Mouse (Mus musculus) kidney, embryonic 15.5 days (tissue): ENCODE measurements around the gene Agfg1. TPM values are rescaled to one million over a fixed set of nuclear protein-coding genes. Genes with fewer than 3 reads are reported as not detected.

Source experiments
- ATAC-seq: fragments of 200-750 bp; cut with Nextera tagmentation; replicated peaks from 2 replicates; pipeline ENCODE4 v1.8.0; 2017; ENCODE audit warnings: moderate TSS enrichment; ENCODE audit not compliant: low FRiP score
- H3K27ac ChIP-seq: fragments of 300-500 bp; sonication (generic); 2 replicates; pipeline ENCODE4 v1.5.1; 2015; ENCODE audit warnings: mild to moderate bottlenecking, inconsistent platforms
- H3K27me3 ChIP-seq: fragments of 300-500 bp; sonication (generic); 2 replicates; pipeline ENCODE4 v1.6.1; 2015; ENCODE audit warnings: inconsistent platforms
- H3K36me3 ChIP-seq: fragments of 300-500 bp; sonication (generic); 2 replicates; pipeline ENCODE4 v1.6.1; 2015; ENCODE audit warnings: inconsistent platforms
- H3K4me1 ChIP-seq: fragments of 300-500 bp; sonication (generic); 2 replicates; pipeline ENCODE4 v1.6.1; 2015; ENCODE audit warnings: inconsistent platforms
- H3K4me2 ChIP-seq: fragments of 300-500 bp; sonication (generic); 2 replicates; pipeline ENCODE4 v1.6.1; 2015; ENCODE audit warnings: moderate library complexity, mild to moderate bottlenecking, inconsistent platforms
- H3K4me3 ChIP-seq: fragments of 300-500 bp; sonication (generic); replicated peaks from 2 replicates; pipeline ENCODE4 v1.5.1; 2015; ENCODE audit warnings: mild to moderate bottlenecking, inconsistent platforms
- H3K9ac ChIP-seq: fragments of 300-500 bp; sonication (generic); 2 replicates; pipeline ENCODE4 v1.6.1; 2015; ENCODE audit warnings: mild to moderate bottlenecking, inconsistent platforms
- H3K9me3 ChIP-seq: fragments of 300-500 bp; sonication (generic); replicated peaks from 2 replicates; pipeline ENCODE4 v1.6.1; 2016; ENCODE audit warnings: inconsistent platforms
- WGBS: fragments of 180-500 bp; shearing (Covaris S2); methylation state at CpG from one replicate; pipeline ENCODE4 v1.1.7; 2015; ENCODE audit warnings: mixed read lengths; 5-methylcytosine and 5-hydroxymethylcytosine counted together
- polyA plus RNA-seq: library from polyadenylated mRNA; unstranded; fragments of >200 nt; fragmentation: Nextera tagmentation; extraction: Ambion mirVana; gene quantifications from 2 replicates; pipeline ENCODE4 v1.2.1, GENCODE M21; 2015

Gene Agfg1
- polyA plus RNA-seq, 1 experiment from 2014 or later = 29.7 TPM

GRCm38 (mm10) chr1:82804059-82804458 lies 35.2 kb upstream of the Agfg1 start:
- WGBS = 100% methylated on average over 1 of the region's 1 CpGs
- Histone ChIP-seq H3K27ac (no peak overlapping the region), H3K9ac (no peak overlapping the region), H3K9me3 (no peaks in the 10 kb centered on the region), H3K4me1 (peaks cover 3% of the 10 kb centered on the region; the same call in 1 of the 2 replicates), H3K27me3 (no peaks in the 10 kb centered on the region), H3K4me2 (no peak overlapping the region), H3K4me3 (no peak overlapping the region), H3K36me3 (no peaks in the 10 kb centered on the region)
- ATAC-seq = no peak

- Histone ChIP-seq H3K9ac (no peak overlapping the region), H3K9me3 (no peaks in the 10 kb centered on the region), H3K27ac (peak overlapping the region; percentile 41), H3K4me1 (peaks cover 5% of the 10 kb centered on the region; the same call in 1 of the 2 replicates), H3K4me2 (no peak overlapping the region), H3K36me3 (no peaks in the 10 kb centered on the region), H3K27me3 (no peaks in the 10 kb centered on the region), H3K4me3 (no peak overlapping the region)
- 61% methylated on average over 8 of the region's 8 CpGs for WGBS
- ATAC-seq = no peak
Measured at GRCm38 (mm10) chr1:82806391-82806790, 32.9 kb upstream of the Agfg1 start.

GRCm38 (mm10) chr1:82807206-82807605 lies 32.1 kb upstream of the Agfg1 start:
- H3K27ac ChIP-seq = 0 out of 2 replicates have a peak overlapping the region, but pooled peaks have one; percentile 41
- peaks cover 5% of the 10 kb centered on the region; the same call in 1 of the 2 replicates for H3K4me1 ChIP-seq
- no peak overlapping the region for H3K4me3 ChIP-seq
- 75% methylated on average over 7 of the region's 7 CpGs for WGBS
- no peak for ATAC-seq
- no peak overlapping the region for H3K9ac ChIP-seq
- no peaks in the 10 kb centered on the region for H3K36me3 ChIP-seq
- no peaks in the 10 kb centered on the region for H3K27me3 ChIP-seq
- H3K4me2 ChIP-seq = no peak overlapping the region
- H3K9me3 ChIP-seq = no peaks in the 10 kb centered on the region

GRCm38 (mm10) chr1:82808564-82808963 lies 30.7 kb upstream of the Agfg1 start:
- Histone ChIP-seq H3K27me3 (no peaks in the 10 kb centered on the region), H3K4me2 (no peak overlapping the region), H3K4me3 (no peak overlapping the region), H3K36me3 (no peaks in the 10 kb centered on the region), H3K9ac (no peak overlapping the region), H3K27ac (peak overlapping the region; percentile 68), H3K4me1 (peaks cover 5% of the 10 kb centered on the region; the same call in 1 of the 2 replicates), H3K9me3 (no peaks in the 10 kb centered on the region)
- WGBS = 45% methylated on average over 3 of the region's 3 CpGs
- ATAC-seq = no peak

- Histone ChIP-seq H3K4me1 (peaks cover 9% of the 10 kb centered on the region; the same call in 1 of the 2 replicates), H3K27ac (no peak overlapping the region), H3K4me3 (no peak overlapping the region), H3K4me2 (no peak overlapping the region), H3K9ac (no peak overlapping the region), H3K27me3 (0 out of 2 replicates have a peak, but pooled peaks cover 3% of the 10 kb centered on the region), H3K36me3 (no peaks in the 10 kb centered on the region), H3K9me3 (no peaks in the 10 kb centered on the region)
- peak; percentile 49; the same call in 1 of the 2 replicates for ATAC-seq
- 84% methylated on average over 1 of the region's 1 CpGs for WGBS
Measured at GRCm38 (mm10) chr1:82811766-82812165, 27.5 kb upstream of the Agfg1 start.

- Histone ChIP-seq H3K4me2 (peak overlapping the region; percentile 27), H3K4me3 (no peak overlapping the region), H3K27ac (no peak overlapping the region), H3K27me3 (0 out of 2 replicates have a peak, but pooled peaks cover 3% of the 10 kb centered on the region), H3K4me1 (peaks cover 17% of the 10 kb centered on the region), H3K9me3 (no peaks in the 10 kb centered on the region), H3K9ac (no peak overlapping the region), H3K36me3 (no peaks in the 10 kb centered on the region)
- 57% methylated on average over 17 of the region's 17 CpGs for WGBS
- ATAC-seq = peak; percentile 75
Measured at GRCm38 (mm10) chr1:82815941-82816716, 23.2 kb upstream of the Agfg1 start.

- no peak for ATAC-seq
- Histone ChIP-seq H3K9ac (no peak overlapping the region), H3K4me1 (peaks cover 17% of the 10 kb centered on the region), H3K27me3 (0 out of 2 replicates have a peak, but pooled peaks cover 3% of the 10 kb centered on the region), H3K4me3 (no peak overlapping the region), H3K9me3 (no peaks in the 10 kb centered on the region), H3K27ac (no peak overlapping the region), H3K4me2 (no peak overlapping the region), H3K36me3 (no peaks in the 10 kb centered on the region)
- 54% methylated on average over 10 of the region's 10 CpGs for WGBS
Measured at GRCm38 (mm10) chr1:82819366-82819765, 19.9 kb upstream of the Agfg1 start.

- H3K27me3 ChIP-seq = no peaks in the 10 kb centered on the region
- H3K4me1 ChIP-seq = peaks cover 17% of the 10 kb centered on the region
- H3K9me3 ChIP-seq = no peaks in the 10 kb centered on the region
- no peak overlapping the region for H3K4me3 ChIP-seq
- H3K4me2 ChIP-seq = no peak overlapping the region
- peak; percentile 44; the same call in 1 of the 2 replicates for ATAC-seq
- no peak overlapping the region for H3K27ac ChIP-seq
- 61% methylated on average over 15 of the region's 15 CpGs for WGBS
- H3K36me3 ChIP-seq = no peaks in the 10 kb centered on the region
- H3K9ac ChIP-seq = no peak overlapping the region
Measured at GRCm38 (mm10) chr1:82820179-82820578, 19.1 kb upstream of the Agfg1 start.

- Histone ChIP-seq H3K36me3 (no peaks in the 10 kb centered on the region), H3K27me3 (no peaks in the 10 kb centered on the region), H3K27ac (no peak overlapping the region), H3K4me3 (no peak overlapping the region), H3K9me3 (no peaks in the 10 kb centered on the region), H3K4me1 (peaks cover 16% of the 10 kb centered on the region), H3K4me2 (no peak overlapping the region), H3K9ac (no peak overlapping the region)
- no peak for ATAC-seq
- 81% methylated on average over 3 of the region's 3 CpGs for WGBS
Measured at GRCm38 (mm10) chr1:82820626-82821186, 18.6 kb upstream of the Agfg1 start.

GRCm38 (mm10) chr1:82821846-82822245 lies 17.4 kb upstream of the Agfg1 start:
- H3K4me2 ChIP-seq = no peak overlapping the region
- H3K36me3 ChIP-seq = no peaks in the 10 kb centered on the region
- H3K27me3 ChIP-seq = no peaks in the 10 kb centered on the region
- WGBS = 81% methylated on average over 3 of the region's 3 CpGs
- H3K4me3 ChIP-seq = no peak overlapping the region
- H3K9me3 ChIP-seq = no peaks in the 10 kb centered on the region
- H3K4me1 ChIP-seq = peaks cover 12% of the 10 kb centered on the region
- H3K9ac ChIP-seq = no peak overlapping the region
- no peak overlapping the region for H3K27ac ChIP-seq
- ATAC-seq = no peak

- no peaks in the 10 kb centered on the region for H3K27me3 ChIP-seq
- no peaks in the 10 kb centered on the region for H3K36me3 ChIP-seq
- H3K9ac ChIP-seq = no peak overlapping the region
- H3K27ac ChIP-seq = no peak overlapping the region
- H3K4me3 ChIP-seq = no peak overlapping the region
- no peak overlapping the region for H3K4me2 ChIP-seq
- peaks cover 11% of the 10 kb centered on the region for H3K4me1 ChIP-seq
- no peak for ATAC-seq
- 80% methylated on average over 6 of the region's 6 CpGs for WGBS
- H3K9me3 ChIP-seq = no peaks in the 10 kb centered on the region
Measured at GRCm38 (mm10) chr1:82824147-82824546, 15.1 kb upstream of the Agfg1 start.

GRCm38 (mm10) chr1:82825256-82825655 lies 14.0 kb upstream of the Agfg1 start:
- no peak overlapping the region for H3K4me3 ChIP-seq
- no peaks in the 10 kb centered on the region for H3K9me3 ChIP-seq
- no peak overlapping the region for H3K4me2 ChIP-seq
- WGBS = 77% methylated on average over 2 of the region's 2 CpGs
- peaks cover under 1% of the 10 kb centered on the region for H3K4me1 ChIP-seq
- H3K9ac ChIP-seq = no peak overlapping the region
- ATAC-seq = peak; percentile 79
- no peaks in the 10 kb centered on the region for H3K27me3 ChIP-seq
- no peaks in the 10 kb centered on the region for H3K36me3 ChIP-seq
- no peak overlapping the region for H3K27ac ChIP-seq
